Mouse (Mus musculus): ENCODE results near the gene Klrb1a. TPM values are rescaled to one million over a fixed set of nuclear protein-coding genes. Genes with fewer than 3 reads are reported as not detected.
"Not testable (repeated sequence)": the region's sequence is repeated elsewhere in the genome, so short reads cannot be mapped to it uniquely, and the experiment has no call there.

The Klrb1a gene
- polyA plus RNA-seq (2016; fragmentation: Nextera tagmentation; extraction: Ambion mirVana), result not detected in 2 replicates

- H3K9ac ChIP-seq (replicated peaks); H3K9me3 ChIP-seq; H3K27ac ChIP-seq; ATAC-seq (ENCODE audit: insufficient number of reproducible peaks, insufficient read depth, low FRiP score, low TSS enrichment, low read depth); H3K36me3 ChIP-seq; H3K4me2 ChIP-seq; H3K4me3 ChIP-seq (replicated peaks); H3K4me1 ChIP-seq (replicated peaks); H3K27me3 ChIP-seq: not testable (repeated sequence)
- WGBS, result 92% methylated on average over 5 of the region's 5 CpGs
Measured at GRCm38 (mm10) chr6:128623433-128623832, at the start of gene Klrb1a. Klrb1a (minus strand) TSS chr6:128623533.

GRCm38 (mm10) chr6:128669936-128670335, 46.6 kb upstream of the Klrb1a start:
- Histone ChIP-seq H3K4me2 (no peak overlapping the region), H3K9ac (replicated peaks) (no peak overlapping the region), H3K9me3 (no peaks in the 10 kb centered on the region), H3K36me3 (no peaks in the 10 kb centered on the region), H3K4me1 (replicated peaks) (no peaks in the 10 kb centered on the region), H3K27me3 (no peaks in the 10 kb centered on the region), H3K4me3 (replicated peaks) (no peak overlapping the region), H3K27ac (no peak overlapping the region)
- ATAC-seq (ENCODE audit: insufficient number of reproducible peaks, insufficient read depth, low FRiP score, low TSS enrichment, low read depth), result no peak
- WGBS, result 49% methylated on average over 4 of the region's 4 CpGs

GRCm38 (mm10) chr6:128662206-128662605, 38.9 kb upstream of the Klrb1a start, which contains the start of gene Clec2h:
Clec2h (plus strand) TSS chr6:128662385.
- no peaks in the 10 kb centered on the region for H3K9me3 ChIP-seq
- WGBS, result 9% methylated on average over 1 of the region's 1 CpGs

GRCm38 (mm10) chr6:128661249-128661648, 37.9 kb upstream of the Klrb1a start:
- H3K27me3 ChIP-seq, result no peaks in the 10 kb centered on the region
- H3K4me1 ChIP-seq (replicated peaks), result no peaks in the 10 kb centered on the region
- no peak for ATAC-seq (ENCODE audit: insufficient number of reproducible peaks, insufficient read depth, low FRiP score, low TSS enrichment, low read depth)
- WGBS, result 92% methylated on average over 1 of the region's 1 CpGs
- H3K36me3 ChIP-seq, result no peaks in the 10 kb centered on the region
- H3K9me3 ChIP-seq, result no peaks in the 10 kb centered on the region
- no peak overlapping the region for H3K4me2 ChIP-seq
- no peak overlapping the region for H3K9ac ChIP-seq (replicated peaks)
- H3K4me3 ChIP-seq (replicated peaks), result no peak overlapping the region
- no peak overlapping the region for H3K27ac ChIP-seq

More at GRCm38 (mm10) chr6:128662206-128662605, 38.9 kb upstream of the Klrb1a start, which contains the start of gene Clec2h:
- Histone ChIP-seq H3K4me2 (no peak within 1 kb of the TSS), H3K4me1 (replicated peaks) (no peaks in the 10 kb centered on the region), H3K36me3 (no peaks in the 10 kb centered on the region), H3K9ac (replicated peaks) (no peak within 1 kb of the TSS), H3K27ac (no peak within 1 kb of the TSS), H3K4me3 (replicated peaks) (no peak within 1 kb of the TSS), H3K27me3 (no peaks in the 10 kb centered on the region)
- ATAC-seq (ENCODE audit: insufficient number of reproducible peaks, insufficient read depth, low FRiP score, low TSS enrichment, low read depth), result no peak

- 92% methylated on average over 1 of the region's 1 CpGs for WGBS
- no peak for ATAC-seq (ENCODE audit: insufficient number of reproducible peaks, insufficient read depth, low FRiP score, low TSS enrichment, low read depth)
- no peak overlapping the region for H3K4me3 ChIP-seq (replicated peaks)
Measured at GRCm38 (mm10) chr6:128652938-128653337, 29.6 kb upstream of the Klrb1a start.

GRCm38 (mm10) chr6:128650827-128651226, 27.5 kb upstream of the Klrb1a start:
- not testable (repeated sequence) for H3K27ac ChIP-seq; H3K4me1 ChIP-seq (replicated peaks); H3K4me2 ChIP-seq; H3K27me3 ChIP-seq; H3K9ac ChIP-seq (replicated peaks); ATAC-seq (ENCODE audit: insufficient number of reproducible peaks, insufficient read depth, low FRiP score, low TSS enrichment, low read depth); H3K36me3 ChIP-seq; H3K9me3 ChIP-seq; H3K4me3 ChIP-seq (replicated peaks)
- WGBS, result 91% methylated on average over 7 of the region's 7 CpGs

More at GRCm38 (mm10) chr6:128652938-128653337, 29.6 kb upstream of the Klrb1a start:
- no peaks in the 10 kb centered on the region for H3K4me1 ChIP-seq (replicated peaks)
- no peaks in the 10 kb centered on the region for H3K9me3 ChIP-seq
- no peaks in the 10 kb centered on the region for H3K27me3 ChIP-seq
- no peak overlapping the region for H3K4me2 ChIP-seq
- no peaks in the 10 kb centered on the region for H3K36me3 ChIP-seq
- H3K27ac ChIP-seq, result no peak overlapping the region
- H3K9ac ChIP-seq (replicated peaks), result no peak overlapping the region

- Histone ChIP-seq H3K27me3 (no peaks in the 10 kb centered on the region), H3K4me3 (replicated peaks) (no peak overlapping the region), H3K9ac (replicated peaks) (no peak overlapping the region), H3K27ac (no peak overlapping the region), H3K4me1 (replicated peaks) (no peaks in the 10 kb centered on the region), H3K9me3 (no peaks in the 10 kb centered on the region), H3K36me3 (no peaks in the 10 kb centered on the region), H3K4me2 (no peak overlapping the region)
- no peak for ATAC-seq (ENCODE audit: insufficient number of reproducible peaks, insufficient read depth, low FRiP score, low TSS enrichment, low read depth)
- 75% methylated on average over 1 of the region's 1 CpGs for WGBS
Measured at GRCm38 (mm10) chr6:128650187-128650586, 26.9 kb upstream of the Klrb1a start.

DNA sequence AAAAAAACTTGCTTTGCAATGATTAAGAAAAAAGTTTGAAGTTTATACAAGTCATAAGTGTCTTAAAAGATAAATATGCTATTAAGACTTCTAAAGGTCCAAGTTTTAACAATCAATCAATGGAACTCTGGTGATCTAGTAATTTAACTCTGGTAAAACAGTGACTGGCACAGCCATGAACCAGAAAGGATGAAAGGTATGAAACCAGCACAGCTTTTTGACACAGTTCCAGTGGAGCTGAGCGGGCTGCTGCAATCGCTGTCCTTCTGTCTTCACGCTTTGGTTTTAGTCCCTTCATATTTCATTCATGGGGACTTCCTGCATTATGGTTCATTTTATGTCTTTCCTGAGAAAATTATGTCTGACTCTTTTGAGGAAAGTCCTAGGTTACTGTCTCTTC, 26.3 kb upstream of the Klrb1a start:
- 82% methylated on average over 3 of the region's 3 CpGs for WGBS
- Histone ChIP-seq H3K4me2 (no peak overlapping the region), H3K9me3 (no peaks in the 10 kb centered on the region), H3K27ac (no peak overlapping the region), H3K4me3 (replicated peaks) (no peak overlapping the region), H3K36me3 (no peaks in the 10 kb centered on the region), H3K9ac (replicated peaks) (no peak overlapping the region), H3K4me1 (replicated peaks) (no peaks in the 10 kb centered on the region), H3K27me3 (no peaks in the 10 kb centered on the region)
- ATAC-seq (ENCODE audit: insufficient number of reproducible peaks, insufficient read depth, low FRiP score, low TSS enrichment, low read depth), result no peak

DNA sequence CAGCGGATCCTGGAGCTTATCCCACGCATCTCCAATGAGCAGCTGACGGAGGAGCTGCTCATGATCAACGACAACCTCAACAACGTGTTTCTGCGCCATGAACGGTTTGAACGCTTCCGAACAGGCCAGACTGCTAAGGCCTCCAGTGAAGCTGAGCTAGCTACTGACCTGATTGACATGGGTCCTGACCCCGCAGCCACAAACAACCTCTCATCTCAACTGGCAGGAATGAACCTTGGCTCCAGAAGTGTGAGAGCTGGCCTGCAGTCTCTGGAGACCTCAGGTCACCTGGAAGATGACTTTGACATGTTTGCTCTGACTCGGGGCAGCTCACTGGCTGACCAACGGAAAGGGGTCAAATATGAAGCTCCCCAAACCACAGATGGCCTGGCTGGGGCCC, 22.4 kb upstream of the Klrb1a start:
- H3K4me3 ChIP-seq (replicated peaks); H3K9me3 ChIP-seq; ATAC-seq (ENCODE audit: insufficient number of reproducible peaks, insufficient read depth, low FRiP score, low TSS enrichment, low read depth); H3K27me3 ChIP-seq; H3K36me3 ChIP-seq; H3K4me1 ChIP-seq (replicated peaks); H3K4me2 ChIP-seq; H3K9ac ChIP-seq (replicated peaks); H3K27ac ChIP-seq: not testable (repeated sequence)
- WGBS, result 91% methylated on average over 12 of the region's 12 CpGs

DNA sequence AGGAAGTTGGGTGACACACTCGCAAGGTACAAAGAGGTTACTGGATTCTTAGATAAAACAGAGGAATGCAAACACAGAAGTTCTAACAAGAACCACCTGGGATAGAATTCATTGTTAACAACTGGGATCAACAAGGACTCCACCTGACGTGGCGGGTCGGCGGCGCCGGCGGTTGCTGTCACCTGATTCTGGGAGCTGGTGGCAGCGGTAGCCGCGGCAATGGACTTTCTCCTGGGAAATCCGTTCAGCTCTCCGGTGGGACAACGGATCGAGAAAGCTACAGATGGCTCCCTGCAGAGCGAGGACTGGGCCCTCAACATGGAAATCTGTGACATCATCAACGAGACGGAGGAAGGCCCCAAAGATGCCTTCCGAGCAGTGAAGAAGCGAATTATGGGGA, 21.4 kb upstream of the Klrb1a start:
- H3K36me3 ChIP-seq; H3K4me2 ChIP-seq; H3K9me3 ChIP-seq; H3K27me3 ChIP-seq; H3K9ac ChIP-seq (replicated peaks); H3K4me3 ChIP-seq (replicated peaks); H3K4me1 ChIP-seq (replicated peaks); H3K27ac ChIP-seq; ATAC-seq (ENCODE audit: insufficient number of reproducible peaks, insufficient read depth, low FRiP score, low TSS enrichment, low read depth): not testable (repeated sequence)
- WGBS, result 96% methylated on average over 20 of the region's 20 CpGs

GRCm38 (mm10) chr6:128643999-128644398, 20.7 kb upstream of the Klrb1a start:
- Histone ChIP-seq H3K9me3 (no peaks in the 10 kb centered on the region), H3K9ac (replicated peaks) (no peak overlapping the region), H3K4me2 (no peak overlapping the region), H3K27ac (no peak overlapping the region), H3K36me3 (no peaks in the 10 kb centered on the region), H3K4me1 (replicated peaks) (no peaks in the 10 kb centered on the region), H3K4me3 (replicated peaks) (no peak overlapping the region), H3K27me3 (no peaks in the 10 kb centered on the region)
- ATAC-seq (ENCODE audit: insufficient number of reproducible peaks, insufficient read depth, low FRiP score, low TSS enrichment, low read depth), result no peak
- 62% methylated on average over 2 of the region's 2 CpGs for WGBS

GRCm38 (mm10) chr6:128641116-128641716, 17.9 kb upstream of the Klrb1a start:
- no peak overlapping the region for H3K4me3 ChIP-seq (replicated peaks)
- H3K4me2 ChIP-seq, result no peak overlapping the region
- no peak overlapping the region for H3K9ac ChIP-seq (replicated peaks)
- H3K27me3 ChIP-seq, result no peaks in the 10 kb centered on the region
- H3K9me3 ChIP-seq, result 0 out of 2 replicates have a peak, but pooled peaks cover 2% of the 10 kb centered on the region
- no peak overlapping the region for H3K27ac ChIP-seq
- no peak for ATAC-seq (ENCODE audit: insufficient number of reproducible peaks, insufficient read depth, low FRiP score, low TSS enrichment, low read depth)
- H3K36me3 ChIP-seq, result no peaks in the 10 kb centered on the region
- WGBS, result 77% methylated on average over 2 of the region's 2 CpGs
- no peaks in the 10 kb centered on the region for H3K4me1 ChIP-seq (replicated peaks)

Data from limb, embryonic 12.5 days (tissue).